Mouse (Mus musculus): Measurements from ENCODE around the gene Ppfia3. TPM values are rescaled to one million over a fixed set of nuclear protein-coding genes. Genes with fewer than 3 reads are reported as not detected.

Gene Ppfia3
- polyA plus RNA-seq, 1 experiment from 2014 or later = 4.1 TPM

GRCm38 (mm10) chr7:45300270-45300669 is 66.5 kb downstream of the Ppfia3 start:
- in situ Hi-C loops (cut with MboI; ENCODE audit: low pct_unique_long_range_greater_than_20kb) = loop anchor here (10.0 kb wide), 1 partner anchor 105 kb away; the partner anchor contains the start of gene Kcna7
- CTCF ChIA-PET = interaction anchor here (0.9 to 5.7 kb wide), 13 partner anchors 9 to 145 kb away, joined by 3 to 44 read pairs (median 5); partner anchors contain the start of genes Kcna7, Slc17a7 and Slc6a21

GRCm38 (mm10) chr7:45299752-45300151 is 67.1 kb downstream of the Ppfia3 start:
- in situ Hi-C loops (cut with MboI; ENCODE audit: low pct_unique_long_range_greater_than_20kb) = loop anchor here (10.0 kb wide), 1 partner anchor 105 kb away; the partner anchor contains the start of gene Kcna7
- ChIA-PET CTCF (interaction anchor here (0.9 to 5.7 kb wide), 12 partner anchors 8 to 137 kb away, joined by 3 to 44 read pairs (median 6); partner anchors contain the start of genes Kcna7, Slc17a7 and Slc6a21), POLR2A (no interaction called here)
- TF ChIP-seq CTCF (IDR thresholded peaks at IDR 0.05) = peak; percentile 60
- DNase-seq (ENCODE audit: low read depth, low spot score) (no peak), ATAC-seq (no peak)
- peaks cover 18% of the 10 kb centered on the region for H3K27me3 ChIP-seq

More at GRCm38 (mm10) chr7:45300270-45300669, 66.5 kb downstream of the Ppfia3 start:
- TF ChIP-seq CTCF (IDR thresholded peaks at IDR 0.05) = peak; percentile 87
- ATAC-seq = no peak
- H3K27me3 ChIP-seq = peaks cover 13% of the 10 kb centered on the region
- DNase-seq (ENCODE audit: low read depth, low spot score) = no peak
- POLR2A ChIA-PET = interaction anchor here (0.7 kb wide), 1 partner anchor 10 kb away, joined by 3 read pairs; no protein-coding TSS in a partner anchor

- POLR2A ChIA-PET = no interaction called here
- no peak for DNase-seq (ENCODE audit: low read depth, low spot score)
- no peak for ATAC-seq
- no peak for TF ChIP-seq CTCF (IDR thresholded peaks at IDR 0.05)
- CTCF ChIA-PET = interaction anchor here (5.7 kb wide), 1 partner anchor 43 kb away, joined by 44 read pairs; no protein-coding TSS in a partner anchor
- H3K27me3 ChIP-seq = peaks cover 34% of the 10 kb centered on the region
- in situ Hi-C loops (cut with MboI; ENCODE audit: low pct_unique_long_range_greater_than_20kb) = no loop called here
Measured at GRCm38 (mm10) chr7:45297563-45297962, 69.3 kb downstream of the Ppfia3 start.

- peaks cover 34% of the 10 kb centered on the region for H3K27me3 ChIP-seq
- no peak for TF ChIP-seq CTCF (IDR thresholded peaks at IDR 0.05)
- POLR2A ChIA-PET = no interaction called here
- ATAC-seq = no peak
- CTCF ChIA-PET = interaction anchor here (1.0 to 5.7 kb wide), 3 partner anchors 9 to 44 kb away, joined by 3 to 44 read pairs (median 3); partner anchors contain the start of gene Slc6a21
- in situ Hi-C loops (cut with MboI; ENCODE audit: low pct_unique_long_range_greater_than_20kb) = no loop called here
- DNase-seq (ENCODE audit: low read depth, low spot score) = no peak
Measured at GRCm38 (mm10) chr7:45296626-45297025, 70.2 kb downstream of the Ppfia3 start.

Other genes with a start within 250 kb of the Ppfia3 start
- 920 TPM for gene Rps11, start 242.6 kb downstream of the Ppfia3 start, polyA plus RNA-seq (2021)
- 1,333 TPM for gene Rpl13a, start 238.3 kb downstream of the Ppfia3 start, polyA plus RNA-seq (2021)
- not detected for gene Gm45713, start 230.8 kb downstream of the Ppfia3 start, polyA plus RNA-seq (2021)
- gene Flt3l, start 230.6 kb downstream of the Ppfia3 start, polyA plus RNA-seq (2021) = 7.3 TPM
- gene Pih1d1, start 212.7 kb downstream of the Ppfia3 start, polyA plus RNA-seq (2021) = 68.2 TPM
- gene Aldh16a1, start 212.4 kb downstream of the Ppfia3 start, polyA plus RNA-seq (2021) = 48.9 TPM
- 0.19 TPM for gene Slc17a7, start 203.1 kb downstream of the Ppfia3 start, polyA plus RNA-seq (2021)
- not detected for gene Gfy, start 187.4 kb downstream of the Ppfia3 start, polyA plus RNA-seq (2021)
- gene Pth2, start 186.0 kb downstream of the Ppfia3 start, polyA plus RNA-seq (2021) = not detected
- gene Ccdc155, start 162.1 kb downstream of the Ppfia3 start, polyA plus RNA-seq (2021) = 0.03 TPM
- not detected for gene Dkkl1, start 154.9 kb downstream of the Ppfia3 start, polyA plus RNA-seq (2021)
- 94.7 TPM for gene Tead2, start 151.3 kb downstream of the Ppfia3 start, polyA plus RNA-seq (2021)
- 0.81 TPM for gene Cd37, start 127.9 kb downstream of the Ppfia3 start, polyA plus RNA-seq (2021)
- not detected for gene Slc6a16, start 125.9 kb downstream of the Ppfia3 start, polyA plus RNA-seq (2021)
- gene Slc6a21, start 89.5 kb downstream of the Ppfia3 start, polyA plus RNA-seq (2021) = not detected
- 15.0 TPM for gene Trpm4, start 33.2 kb downstream of the Ppfia3 start, polyA plus RNA-seq (2021)
- gene Hrc, start 31.7 kb downstream of the Ppfia3 start, polyA plus RNA-seq (2021) = 0.06 TPM
- gene Lin7b, start 3.6 kb upstream of the Ppfia3 start, polyA plus RNA-seq (2021) = 4.7 TPM
- 328 TPM for gene Snrnp70, start 28.7 kb upstream of the Ppfia3 start, polyA plus RNA-seq (2021)
- gene Kcna7, start 38.6 kb upstream of the Ppfia3 start, polyA plus RNA-seq (2021) = 0.27 TPM
- gene Ntf5, start 46.7 kb upstream of the Ppfia3 start, polyA plus RNA-seq (2021) = 3.0 TPM
- gene Lhb, start 53.8 kb upstream of the Ppfia3 start, polyA plus RNA-seq (2021) = 0.14 TPM
- 59.3 TPM for gene Gys1, start 67.8 kb upstream of the Ppfia3 start, polyA plus RNA-seq (2021)
- 82.1 TPM for gene Ruvbl2, start 71.1 kb upstream of the Ppfia3 start, polyA plus RNA-seq (2021)
- gene Ftl1, start 92.9 kb upstream of the Ppfia3 start, polyA plus RNA-seq (2021) = 15.6 TPM
- 201 TPM for gene Bax, start 99.9 kb upstream of the Ppfia3 start, polyA plus RNA-seq (2021)
- gene Tulp2, start 114.9 kb upstream of the Ppfia3 start, polyA plus RNA-seq (2021) = 0.47 TPM
- not detected for gene Gm45808, start 119.8 kb upstream of the Ppfia3 start, polyA plus RNA-seq (2021)
- gene Dhdh, start 121.8 kb upstream of the Ppfia3 start, polyA plus RNA-seq (2021) = 0.06 TPM
- gene Nucb1, start 143.4 kb upstream of the Ppfia3 start, polyA plus RNA-seq (2021) = 506 TPM
- gene Ppp1r15a, start 159.2 kb upstream of the Ppfia3 start, polyA plus RNA-seq (2021) = 123 TPM
- 2.2 TPM for gene Plekha4, start 159.3 kb upstream of the Ppfia3 start, polyA plus RNA-seq (2021)
- gene Hsd17b14, start 187.9 kb upstream of the Ppfia3 start, polyA plus RNA-seq (2021) = 1.6 TPM
- 57.2 TPM for gene Bcat2, start 203.1 kb upstream of the Ppfia3 start, polyA plus RNA-seq (2021)
- gene Fgf21, start 248.5 kb upstream of the Ppfia3 start, polyA plus RNA-seq (2021) = 0.14 TPM